Mouse (Mus musculus): ENCODE results near the gene Rabggtb. TPM values are rescaled to one million over a fixed set of nuclear protein-coding genes. Genes with fewer than 3 reads are reported as not detected.
A peak's percentile ranks its signal among the peaks of the same experiment; 100 is the strongest.

The Rabggtb gene
- total RNA-seq (2022) = 10 to 100 TPM; 64.2 to 65.4 (median 64.6) TPM

GRCm38 (mm10) chr3:153912546-153913509, at the start of gene Rabggtb:
Gene Rabggtb (minus strand): TSS chr3:153913009.
- peak; percentile 92 to 93 for DNase-seq (ENCODE audit: low spot score in 2 of 2)

- DNase-seq (ENCODE audit: low spot score in 2 of 2) = no peak
Measured at GRCm38 (mm10) chr3:153961632-153962389, 49.0 kb upstream of the Rabggtb start.

- no peak for DNase-seq (ENCODE audit: low spot score in 2 of 2)
Measured at GRCm38 (mm10) chr3:153960884-153961283, 48.1 kb upstream of the Rabggtb start.

GRCm38 (mm10) chr3:153959731-153960207, 47.0 kb upstream of the Rabggtb start:
- DNase-seq (ENCODE audit: low spot score in 2 of 2) = no peak

GRCm38 (mm10) chr3:153959035-153959730, 46.4 kb upstream of the Rabggtb start:
- no peak for DNase-seq (ENCODE audit: low spot score in 2 of 2)

GRCm38 (mm10) chr3:153957916-153958315, 45.1 kb upstream of the Rabggtb start:
- no peak for DNase-seq (ENCODE audit: low spot score in 2 of 2)

GRCm38 (mm10) chr3:153948176-153948575, 35.4 kb upstream of the Rabggtb start:
- DNase-seq (ENCODE audit: low spot score in 2 of 2) = no peak

- DNase-seq (ENCODE audit: low spot score in 2 of 2) = no peak
Measured at GRCm38 (mm10) chr3:153947271-153947670, 34.5 kb upstream of the Rabggtb start.

GRCm38 (mm10) chr3:153944335-153944990, 31.7 kb upstream of the Rabggtb start, which contains the start of gene Acadm:
Gene Acadm (minus strand): TSS chr3:153944632.
- DNase-seq (ENCODE audit: low spot score in 2 of 2) = peak; percentile 97 to 98

- DNase-seq (ENCODE audit: low spot score in 2 of 2) = no peak
Measured at GRCm38 (mm10) chr3:153943901-153944334, 31.1 kb upstream of the Rabggtb start.

- no peak for DNase-seq (ENCODE audit: low spot score in 2 of 2)
Measured at GRCm38 (mm10) chr3:153943003-153943640, 30.3 kb upstream of the Rabggtb start.

- no peak for DNase-seq (ENCODE audit: low spot score in 2 of 2)
Measured at GRCm38 (mm10) chr3:153941613-153942012, 28.8 kb upstream of the Rabggtb start.

- DNase-seq (ENCODE audit: low spot score in 2 of 2) = no peak
Measured at GRCm38 (mm10) chr3:153940486-153940885, 27.7 kb upstream of the Rabggtb start.

- DNase-seq (ENCODE audit: low spot score in 2 of 2) = no peak
Measured at GRCm38 (mm10) chr3:153940021-153940420, 27.2 kb upstream of the Rabggtb start.

- DNase-seq (ENCODE audit: low spot score in 2 of 2) = no peak
Measured at GRCm38 (mm10) chr3:153937116-153937810, 24.5 kb upstream of the Rabggtb start.

- DNase-seq (ENCODE audit: low spot score in 2 of 2) = no peak
Measured at GRCm38 (mm10) chr3:153935878-153936277, 23.1 kb upstream of the Rabggtb start.

- DNase-seq (ENCODE audit: low spot score in 2 of 2) = no peak
Measured at GRCm38 (mm10) chr3:153932461-153932860, 19.7 kb upstream of the Rabggtb start.

GRCm38 (mm10) chr3:153929526-153929925, 16.7 kb upstream of the Rabggtb start:
- DNase-seq (ENCODE audit: low spot score in 2 of 2) = no peak

- DNase-seq (ENCODE audit: low spot score in 2 of 2) = no peak
Measured at GRCm38 (mm10) chr3:153926333-153926732, 13.5 kb upstream of the Rabggtb start.
